Mouse (Mus musculus) liver, embryonic 12.5 days (tissue): ENCODE results near the gene Trim46. TPM values are rescaled to one million over a fixed set of nuclear protein-coding genes. Genes with fewer than 3 reads are reported as not detected.
A peak's percentile ranks its signal among the peaks of the same experiment; 100 is the strongest.

ENCODE experiments used
- ATAC-seq: fragments of 200-750 bp; cut with Nextera tagmentation; 2 replicates; pipeline ENCODE4 v1.8.0; 2017; ENCODE audit warnings: moderate number of reproducible peaks, mild to moderate bottlenecking, moderate library complexity
- H3K27ac ChIP-seq: fragments of 300-500 bp; sonication (generic); 2 replicates; pipeline ENCODE4 v1.5.1; 2016; ENCODE audit warnings: mild to moderate bottlenecking
- H3K27me3 ChIP-seq: fragments of 300-500 bp; sonication (generic); replicated peaks from 2 replicates; pipeline ENCODE4 v1.6.1; 2016; ENCODE audit warnings: mild to moderate bottlenecking, moderate library complexity
- H3K36me3 ChIP-seq: fragments of 300-500 bp; sonication (generic); 2 replicates; pipeline ENCODE4 v1.6.1; 2016; ENCODE audit warnings: mild to moderate bottlenecking, moderate library complexity
- H3K4me1 ChIP-seq: fragments of 300-500 bp; sonication (generic); 2 replicates; pipeline ENCODE4 v1.6.1; 2016
- H3K4me2 ChIP-seq: fragments of 300-500 bp; sonication (generic); 2 replicates; pipeline ENCODE4 v1.6.1; 2016; ENCODE audit warnings: mild to moderate bottlenecking, moderate library complexity
- H3K4me3 ChIP-seq: fragments of 300-500 bp; sonication (generic); 2 replicates; pipeline ENCODE4 v1.5.1; 2016; ENCODE audit warnings: mild to moderate bottlenecking, moderate library complexity
- H3K9ac ChIP-seq: fragments of 300-500 bp; sonication (generic); 2 replicates; pipeline ENCODE4 v1.6.1; 2016; ENCODE audit warnings: mild to moderate bottlenecking, moderate library complexity
- H3K9me3 ChIP-seq: fragments of 300-500 bp; sonication (generic); replicated peaks from 2 replicates; pipeline ENCODE4 v1.6.1; 2016; ENCODE audit warnings: mild to moderate bottlenecking, moderate library complexity
- WGBS: fragments of 180-500 bp; shearing (Covaris S2); methylation state at CpG from one replicate; pipeline ENCODE4 v1.1.7; 2016; ENCODE audit not compliant: insufficient replicate concordance; 5-methylcytosine and 5-hydroxymethylcytosine counted together
- polyA plus RNA-seq: library from polyadenylated mRNA; unstranded; fragments of >200 nt; fragmentation: Nextera tagmentation; extraction: Ambion mirVana; gene quantifications from 2 replicates; pipeline ENCODE4 v1.2.1, GENCODE M21; 2016

Trim46 gene
- polyA plus RNA-seq, 1 experiment from 2014 or later: 0.31 TPM

- H3K27me3 ChIP-seq: peaks cover 87% of the 10 kb centered on the region
Measured at GRCm38 (mm10) chr3:89281579-89282290, 35.6 kb upstream of the Trim46 start.

DNA sequence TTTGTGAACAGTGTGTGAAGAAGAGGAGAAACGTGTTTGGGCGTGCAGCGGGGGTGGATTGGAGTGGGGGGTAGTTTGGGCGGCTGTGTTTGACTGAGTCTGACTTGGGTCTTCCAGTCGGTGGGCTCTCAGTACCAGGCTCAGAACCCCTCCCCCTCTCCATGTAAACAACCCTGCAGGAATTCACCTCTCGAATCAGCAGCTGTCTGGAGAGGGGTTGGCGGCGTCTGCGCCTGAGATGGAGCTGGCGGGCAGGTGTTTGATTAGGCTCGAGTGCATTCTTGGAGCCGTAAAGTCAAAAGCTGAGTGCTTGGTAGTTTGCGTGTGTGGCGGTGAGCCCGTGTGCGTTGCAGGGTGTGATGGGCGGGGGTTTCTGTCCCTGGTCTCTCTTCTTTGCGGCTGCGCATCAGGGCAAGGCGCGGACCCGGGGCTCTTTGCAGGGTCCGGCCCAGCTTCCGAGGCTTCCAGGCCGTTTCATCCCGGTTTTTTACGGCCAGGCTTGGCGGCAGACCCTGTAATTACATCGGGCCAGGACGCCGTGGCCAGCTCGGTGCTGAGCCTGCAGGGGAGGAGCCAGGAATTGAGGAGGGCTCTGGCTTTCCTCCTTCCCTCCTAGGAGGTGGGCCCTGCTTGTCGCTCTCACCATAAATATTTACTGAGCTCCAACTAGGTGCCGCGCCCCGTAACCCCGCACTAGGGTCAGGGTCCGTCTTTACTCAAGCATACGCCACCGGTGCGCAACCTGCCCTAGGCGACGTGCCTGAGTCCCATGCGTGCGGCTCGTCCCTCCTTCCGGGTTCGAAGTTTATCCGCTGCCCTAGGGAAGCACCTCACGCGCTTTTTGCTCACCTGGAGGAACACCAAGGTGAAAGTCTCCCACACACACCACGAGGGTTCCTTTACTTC lies 34.8 kb upstream of the Trim46 start, which contains the start of gene Efna1:
Gene Efna1 (minus strand): TSS at position 537 of the 906 bp plus-strand sequence.
- H3K9ac ChIP-seq: no peak within 1 kb of the TSS
- peaks cover 87% of the 10 kb centered on the region for H3K27me3 ChIP-seq

More at GRCm38 (mm10) chr3:89281579-89282290, 35.6 kb upstream of the Trim46 start:
- H3K9ac ChIP-seq: no peak overlapping the region
- no peak overlapping the region for H3K27ac ChIP-seq
- no peaks in the 10 kb centered on the region for H3K36me3 ChIP-seq
- WGBS: 14% methylated on average over 20 of the region's 20 CpGs
- peaks cover 49% of the 10 kb centered on the region for H3K4me1 ChIP-seq
- H3K4me3 ChIP-seq: peak overlapping the region; percentile 50
- H3K9me3 ChIP-seq: no peaks in the 10 kb centered on the region
- no peak for ATAC-seq
- H3K4me2 ChIP-seq: peak overlapping the region; percentile 69

GRCm38 (mm10) chr3:89280050-89280605 lies 34.0 kb upstream of the Trim46 start:
- under 1% methylated on average over 29 of the region's 29 CpGs for WGBS
- H3K4me3 ChIP-seq: peak overlapping the region; percentile 50
- peak overlapping the region; percentile 58; the same call in 1 of the 2 replicates for H3K27ac ChIP-seq
- peak overlapping the region; percentile 69 for H3K4me2 ChIP-seq
- no peaks in the 10 kb centered on the region for H3K36me3 ChIP-seq
- H3K27me3 ChIP-seq: peaks cover 87% of the 10 kb centered on the region
- peaks cover 49% of the 10 kb centered on the region for H3K4me1 ChIP-seq
- ATAC-seq: no peak
- no peak overlapping the region for H3K9ac ChIP-seq
- H3K9me3 ChIP-seq: no peaks in the 10 kb centered on the region

More for the DNA sequence above, 34.8 kb upstream of the Trim46 start, which contains the start of gene Efna1:
- WGBS: 1% methylated on average over 52 of the region's 52 CpGs
- Histone ChIP-seq H3K4me2 (peak within 1 kb of the TSS; percentile 69), H3K27ac (no peak within 1 kb of the TSS), H3K9me3 (no peaks in the 10 kb centered on the region), H3K36me3 (no peaks in the 10 kb centered on the region), H3K4me1 (peaks cover 49% of the 10 kb centered on the region), H3K4me3 (peak within 1 kb of the TSS; percentile 50)
- ATAC-seq: peak; percentile 45

- H3K36me3 ChIP-seq: no peaks in the 10 kb centered on the region
- peak overlapping the region; percentile 58 for H3K27ac ChIP-seq
- H3K27me3 ChIP-seq: peaks cover 83% of the 10 kb centered on the region
- peak overlapping the region; percentile 50 for H3K4me3 ChIP-seq
- 3% methylated on average over 35 of the region's 35 CpGs for WGBS
- peaks cover 49% of the 10 kb centered on the region for H3K4me1 ChIP-seq
- peak overlapping the region; percentile 45; the same call in 1 of the 2 replicates for H3K9ac ChIP-seq
- no peaks in the 10 kb centered on the region for H3K9me3 ChIP-seq
- H3K4me2 ChIP-seq: peak overlapping the region; percentile 69
- ATAC-seq: peak; percentile 45
Measured at GRCm38 (mm10) chr3:89279153-89279890, 33.2 kb upstream of the Trim46 start.

- peaks cover 83% of the 10 kb centered on the region for H3K27me3 ChIP-seq
- 0 out of 2 replicates have a peak overlapping the region, but pooled peaks have one; percentile 8 for H3K27ac ChIP-seq
- ATAC-seq: no peak
- H3K4me1 ChIP-seq: peaks cover 49% of the 10 kb centered on the region
- H3K4me3 ChIP-seq: peak overlapping the region; percentile 50
- 0 out of 2 replicates have a peak overlapping the region, but pooled peaks have one; percentile 45 for H3K9ac ChIP-seq
- no peaks in the 10 kb centered on the region for H3K36me3 ChIP-seq
- peak overlapping the region; percentile 69 for H3K4me2 ChIP-seq
- no peaks in the 10 kb centered on the region for H3K9me3 ChIP-seq
- WGBS: 8% methylated on average over 8 of the region's 8 CpGs
Measured at GRCm38 (mm10) chr3:89278643-89279042, 32.5 kb upstream of the Trim46 start.

GRCm38 (mm10) chr3:89278107-89278506 lies 32.0 kb upstream of the Trim46 start:
- 0 out of 2 replicates have a peak overlapping the region, but pooled peaks have one; percentile 8 for H3K27ac ChIP-seq
- peak overlapping the region; percentile 69 for H3K4me2 ChIP-seq
- peak overlapping the region; percentile 50 for H3K4me3 ChIP-seq
- ATAC-seq: no peak
- WGBS: 55% methylated on average over 7 of the region's 7 CpGs
- no peaks in the 10 kb centered on the region for H3K9me3 ChIP-seq
- H3K36me3 ChIP-seq: no peaks in the 10 kb centered on the region
- H3K27me3 ChIP-seq: peaks cover 82% of the 10 kb centered on the region
- H3K4me1 ChIP-seq: peaks cover 49% of the 10 kb centered on the region
- no peak overlapping the region for H3K9ac ChIP-seq

DNA sequence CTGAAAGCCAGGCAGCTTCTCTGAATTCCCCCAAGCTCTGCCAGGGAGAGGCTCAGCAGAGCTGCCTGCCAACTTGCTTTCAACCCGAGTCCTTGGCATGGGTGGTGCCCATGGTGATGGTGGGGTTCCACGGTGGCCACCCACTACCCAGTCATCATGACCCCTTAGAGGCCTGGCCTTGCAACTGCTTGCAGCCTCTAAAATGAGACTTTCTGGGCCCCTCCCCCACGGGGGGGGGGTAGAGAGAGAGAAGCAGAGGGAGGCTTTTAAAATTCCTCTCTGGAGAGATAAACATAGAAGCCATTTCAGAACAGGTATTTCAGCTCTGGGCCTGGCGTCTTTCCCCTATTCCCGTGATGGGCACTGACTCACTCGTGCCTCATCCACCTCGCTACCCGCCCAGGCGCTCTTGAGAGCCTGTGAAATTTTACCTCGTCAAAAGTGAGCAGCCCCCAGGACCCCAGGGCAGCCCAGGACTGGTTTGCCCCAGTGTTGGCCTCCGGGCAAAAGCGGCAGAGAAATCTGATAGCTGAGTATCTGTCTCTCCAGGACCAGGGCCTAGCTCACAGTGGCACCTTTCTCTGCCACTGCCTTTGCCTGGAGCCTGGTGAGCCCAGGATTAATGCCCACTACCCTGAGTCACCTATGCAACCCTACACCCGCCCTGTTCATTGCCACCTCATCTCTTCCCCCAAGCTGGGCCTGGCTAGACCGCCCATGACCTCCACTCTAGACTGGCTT lies 31.3 kb upstream of the Trim46 start:
- 46% methylated on average over 14 of the region's 14 CpGs for WGBS
- H3K36me3 ChIP-seq: no peaks in the 10 kb centered on the region
- peaks cover 80% of the 10 kb centered on the region for H3K27me3 ChIP-seq
- no peak overlapping the region for H3K9ac ChIP-seq
- no peaks in the 10 kb centered on the region for H3K9me3 ChIP-seq
- ATAC-seq: no peak
- H3K27ac ChIP-seq: no peak overlapping the region
- H3K4me1 ChIP-seq: peaks cover 49% of the 10 kb centered on the region
- H3K4me3 ChIP-seq: peak overlapping the region; percentile 11; the same call in 1 of the 2 replicates
- peak overlapping the region; percentile 69 for H3K4me2 ChIP-seq

DNA sequence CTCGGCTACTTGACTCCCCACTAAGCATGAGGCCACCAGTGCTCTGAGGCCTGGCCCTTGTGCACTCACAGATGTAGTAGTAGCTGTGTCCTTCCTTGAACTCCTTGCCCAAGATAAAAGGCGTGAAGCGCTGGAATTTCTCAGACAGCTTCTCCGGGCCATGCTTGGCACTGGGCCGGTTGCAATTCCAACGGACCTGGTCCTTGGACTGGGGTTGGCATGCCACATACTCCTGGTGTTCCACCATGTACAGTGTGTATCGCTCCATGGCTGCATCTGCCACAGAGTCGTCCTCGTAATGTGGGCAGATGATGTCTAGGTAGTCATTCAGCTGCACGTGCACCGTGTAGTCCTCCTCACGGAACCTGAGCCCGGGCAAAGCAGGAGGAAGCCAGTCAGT lies 30.0 kb upstream of the Trim46 start:
- Histone ChIP-seq H3K4me1 (peaks cover 42% of the 10 kb centered on the region), H3K4me2 (no peak overlapping the region), H3K9ac (no peak overlapping the region), H3K4me3 (no peak overlapping the region), H3K9me3 (no peaks in the 10 kb centered on the region), H3K36me3 (no peaks in the 10 kb centered on the region), H3K27ac (no peak overlapping the region), H3K27me3 (peaks cover 75% of the 10 kb centered on the region)
- WGBS: 85% methylated on average over 13 of the region's 13 CpGs
- ATAC-seq: no peak

DNA sequence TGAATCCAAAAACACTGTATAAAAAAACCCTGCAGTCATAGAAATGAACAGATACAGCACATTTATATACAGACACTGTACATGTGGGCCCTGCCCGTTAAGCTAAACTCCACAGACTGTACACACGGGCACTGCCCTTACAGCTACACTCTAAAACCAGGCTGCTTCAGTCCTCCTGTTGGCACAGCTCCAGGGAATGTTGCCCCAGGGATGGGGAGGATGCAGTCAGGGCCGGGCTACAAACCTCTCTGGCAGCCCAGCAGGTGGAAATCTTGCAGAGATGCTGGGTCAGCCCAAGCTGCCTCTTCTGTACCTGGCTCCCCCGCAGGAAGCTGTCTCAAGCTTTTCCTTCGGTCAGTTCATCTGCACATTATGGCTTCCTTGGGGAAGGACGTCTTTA lies 25.7 kb upstream of the Trim46 start:
- H3K27ac ChIP-seq: no peak overlapping the region
- ATAC-seq: no peak
- H3K9ac ChIP-seq: no peak overlapping the region
- peaks cover 5% of the 10 kb centered on the region; the same call in 1 of the 2 replicates for H3K36me3 ChIP-seq
- H3K4me2 ChIP-seq: no peak overlapping the region
- H3K9me3 ChIP-seq: no peaks in the 10 kb centered on the region
- peaks cover 38% of the 10 kb centered on the region for H3K4me1 ChIP-seq
- peaks cover 35% of the 10 kb centered on the region for H3K27me3 ChIP-seq
- WGBS: 67% methylated on average over 6 of the region's 6 CpGs
- no peak overlapping the region for H3K4me3 ChIP-seq

DNA sequence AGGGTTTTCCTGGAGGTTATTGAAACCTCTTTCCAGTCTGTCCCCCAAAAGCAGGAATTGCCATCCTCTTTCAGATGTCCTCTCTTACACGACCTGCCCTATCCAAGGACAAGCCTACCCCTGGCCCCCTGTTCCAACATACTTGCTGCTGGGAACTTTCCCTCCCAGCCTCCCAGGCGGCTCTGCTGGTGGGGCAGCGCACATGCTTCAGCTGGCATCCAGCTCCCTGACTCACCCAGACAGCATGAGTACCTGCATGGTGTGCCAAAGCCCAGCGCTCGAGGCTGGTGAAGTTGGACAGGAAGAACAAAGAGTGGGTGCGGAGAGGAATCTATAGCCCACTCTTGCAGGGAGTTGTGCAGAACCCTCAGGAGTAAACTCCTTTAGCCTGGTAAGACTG lies 24.8 kb upstream of the Trim46 start:
- H3K27me3 ChIP-seq: peaks cover 26% of the 10 kb centered on the region
- peaks cover 43% of the 10 kb centered on the region for H3K4me1 ChIP-seq
- ATAC-seq: no peak
- H3K27ac ChIP-seq: no peak overlapping the region
- H3K4me2 ChIP-seq: peak overlapping the region; percentile 83
- peaks cover 5% of the 10 kb centered on the region; the same call in 1 of the 2 replicates for H3K36me3 ChIP-seq
- H3K4me3 ChIP-seq: no peak overlapping the region
- no peaks in the 10 kb centered on the region for H3K9me3 ChIP-seq
- 74% methylated on average over 6 of the region's 6 CpGs for WGBS
- peak overlapping the region; percentile 73; the same call in 1 of the 2 replicates for H3K9ac ChIP-seq
